Mouse (Mus musculus): ENCODE results near the gene Lcp1. TPM values are rescaled to one million over a fixed set of nuclear protein-coding genes. Genes with fewer than 3 reads are reported as not detected.

Lcp1 gene
- polyA plus RNA-seq, 1 experiment from 2014 or later: 12.1 TPM

- Histone ChIP-seq H3K9me3 (replicated peaks; ENCODE audit: control insufficient read depth, low read length, poor library complexity, severe bottlenecking) (no peaks in the 10 kb centered on the region), H3K36me3 (ENCODE audit: control insufficient read depth, insufficient read depth, low read length) (no peaks in the 10 kb centered on the region), H3K27me3 (ENCODE audit: control insufficient read depth, insufficient read depth, low read depth, low read length) (no peaks in the 10 kb centered on the region), H3K4me2 (ENCODE audit: low read length) (no peak overlapping the region), H3K4me1 (ENCODE audit: control insufficient read depth, insufficient read depth, low read length) (no peaks in the 10 kb centered on the region), H3K4me3 (ENCODE audit: low read depth, low read length) (no peak overlapping the region), H3K27ac (ENCODE audit: low read length) (no peak overlapping the region), H3K9ac (ENCODE audit: low read depth, low read length) (no peak overlapping the region)
- ATAC-seq: no peak
- WGBS: 84% methylated on average over 9 of the region's 9 CpGs
These were observed 17.3 kb downstream of the Lcp1 start for GRCm38 (mm10) chr14:75148229-75148628.

GRCm38 (mm10) chr14:75150653-75151052 lies 19.8 kb downstream of the Lcp1 start:
- Histone ChIP-seq H3K4me3 (ENCODE audit: low read depth, low read length) (no peak overlapping the region), H3K9me3 (replicated peaks; ENCODE audit: control insufficient read depth, low read length, poor library complexity, severe bottlenecking) (no peaks in the 10 kb centered on the region), H3K27me3 (ENCODE audit: control insufficient read depth, insufficient read depth, low read depth, low read length) (no peaks in the 10 kb centered on the region), H3K27ac (ENCODE audit: low read length) (no peak overlapping the region), H3K4me2 (ENCODE audit: low read length) (no peak overlapping the region), H3K9ac (ENCODE audit: low read depth, low read length) (no peak overlapping the region), H3K4me1 (ENCODE audit: control insufficient read depth, insufficient read depth, low read length) (no peaks in the 10 kb centered on the region), H3K36me3 (ENCODE audit: control insufficient read depth, insufficient read depth, low read length) (no peaks in the 10 kb centered on the region)
- ATAC-seq: no peak
- WGBS: 79% methylated on average over 2 of the region's 2 CpGs

- Histone ChIP-seq H3K27me3 (ENCODE audit: control insufficient read depth, insufficient read depth, low read depth, low read length) (no peaks in the 10 kb centered on the region), H3K4me2 (ENCODE audit: low read length) (no peak overlapping the region), H3K9me3 (replicated peaks; ENCODE audit: control insufficient read depth, low read length, poor library complexity, severe bottlenecking) (no peaks in the 10 kb centered on the region), H3K36me3 (ENCODE audit: control insufficient read depth, insufficient read depth, low read length) (no peaks in the 10 kb centered on the region), H3K4me1 (ENCODE audit: control insufficient read depth, insufficient read depth, low read length) (no peaks in the 10 kb centered on the region), H3K4me3 (ENCODE audit: low read depth, low read length) (no peak overlapping the region), H3K27ac (ENCODE audit: low read length) (no peak overlapping the region), H3K9ac (ENCODE audit: low read depth, low read length) (no peak overlapping the region)
- 81% methylated on average over 3 of the region's 3 CpGs for WGBS
- no peak for ATAC-seq
These were observed 20.2 kb downstream of the Lcp1 start for GRCm38 (mm10) chr14:75151146-75151545.

- Histone ChIP-seq H3K27me3 (ENCODE audit: control insufficient read depth, insufficient read depth, low read depth, low read length) (no peaks in the 10 kb centered on the region), H3K4me3 (ENCODE audit: low read depth, low read length) (no peak overlapping the region), H3K9ac (ENCODE audit: low read depth, low read length) (no peak overlapping the region), H3K36me3 (ENCODE audit: control insufficient read depth, insufficient read depth, low read length) (no peaks in the 10 kb centered on the region), H3K4me2 (ENCODE audit: low read length) (no peak overlapping the region), H3K9me3 (replicated peaks; ENCODE audit: control insufficient read depth, low read length, poor library complexity, severe bottlenecking) (no peaks in the 10 kb centered on the region), H3K4me1 (ENCODE audit: control insufficient read depth, insufficient read depth, low read length) (no peaks in the 10 kb centered on the region), H3K27ac (ENCODE audit: low read length) (no peak overlapping the region)
- ATAC-seq: no peak
- WGBS: 84% methylated on average over 8 of the region's 8 CpGs
These were observed 23.6 kb downstream of the Lcp1 start for GRCm38 (mm10) chr14:75154481-75154880.

- 89% methylated on average over 2 of the region's 2 CpGs for WGBS
- Histone ChIP-seq H3K4me3 (ENCODE audit: low read depth, low read length) (no peak overlapping the region), H3K9me3 (replicated peaks; ENCODE audit: control insufficient read depth, low read length, poor library complexity, severe bottlenecking) (no peaks in the 10 kb centered on the region), H3K27ac (ENCODE audit: low read length) (no peak overlapping the region), H3K4me1 (ENCODE audit: control insufficient read depth, insufficient read depth, low read length) (no peaks in the 10 kb centered on the region), H3K4me2 (ENCODE audit: low read length) (no peak overlapping the region), H3K9ac (ENCODE audit: low read depth, low read length) (no peak overlapping the region), H3K27me3 (ENCODE audit: control insufficient read depth, insufficient read depth, low read depth, low read length) (no peaks in the 10 kb centered on the region), H3K36me3 (ENCODE audit: control insufficient read depth, insufficient read depth, low read length) (no peaks in the 10 kb centered on the region)
- ATAC-seq: no peak
These were observed 28.5 kb downstream of the Lcp1 start for GRCm38 (mm10) chr14:75159375-75159774.

GRCm38 (mm10) chr14:75163866-75164265 lies 33.0 kb downstream of the Lcp1 start:
- ATAC-seq: no peak
- Histone ChIP-seq H3K9me3 (replicated peaks; ENCODE audit: control insufficient read depth, low read length, poor library complexity, severe bottlenecking) (no peaks in the 10 kb centered on the region), H3K9ac (ENCODE audit: low read depth, low read length) (no peak overlapping the region), H3K36me3 (ENCODE audit: control insufficient read depth, insufficient read depth, low read length) (no peaks in the 10 kb centered on the region), H3K4me1 (ENCODE audit: control insufficient read depth, insufficient read depth, low read length) (no peaks in the 10 kb centered on the region), H3K4me3 (ENCODE audit: low read depth, low read length) (no peak overlapping the region), H3K27ac (ENCODE audit: low read length) (no peak overlapping the region), H3K27me3 (ENCODE audit: control insufficient read depth, insufficient read depth, low read depth, low read length) (no peaks in the 10 kb centered on the region), H3K4me2 (ENCODE audit: low read length) (no peak overlapping the region)
- WGBS: 92% methylated on average over 8 of the region's 8 CpGs

- ATAC-seq: no peak
- WGBS: 96% methylated on average over 9 of the region's 9 CpGs
- Histone ChIP-seq H3K9me3 (replicated peaks; ENCODE audit: control insufficient read depth, low read length, poor library complexity, severe bottlenecking) (no peaks in the 10 kb centered on the region), H3K4me2 (ENCODE audit: low read length) (no peak overlapping the region), H3K27me3 (ENCODE audit: control insufficient read depth, insufficient read depth, low read depth, low read length) (no peaks in the 10 kb centered on the region), H3K36me3 (ENCODE audit: control insufficient read depth, insufficient read depth, low read length) (no peaks in the 10 kb centered on the region), H3K27ac (ENCODE audit: low read length) (no peak overlapping the region), H3K4me3 (ENCODE audit: low read depth, low read length) (no peak overlapping the region), H3K4me1 (ENCODE audit: control insufficient read depth, insufficient read depth, low read length) (no peaks in the 10 kb centered on the region), H3K9ac (ENCODE audit: low read depth, low read length) (no peak overlapping the region)
These were observed 33.4 kb downstream of the Lcp1 start for GRCm38 (mm10) chr14:75164345-75164744.

- Histone ChIP-seq H3K9ac (ENCODE audit: low read depth, low read length) (no peak overlapping the region), H3K27ac (ENCODE audit: low read length) (no peak overlapping the region), H3K4me2 (ENCODE audit: low read length) (no peak overlapping the region), H3K27me3 (ENCODE audit: control insufficient read depth, insufficient read depth, low read depth, low read length) (no peaks in the 10 kb centered on the region), H3K4me1 (ENCODE audit: control insufficient read depth, insufficient read depth, low read length) (no peaks in the 10 kb centered on the region), H3K4me3 (ENCODE audit: low read depth, low read length) (no peak overlapping the region), H3K9me3 (replicated peaks; ENCODE audit: control insufficient read depth, low read length, poor library complexity, severe bottlenecking) (no peaks in the 10 kb centered on the region), H3K36me3 (ENCODE audit: control insufficient read depth, insufficient read depth, low read length) (no peaks in the 10 kb centered on the region)
- 79% methylated on average over 2 of the region's 2 CpGs for WGBS
- ATAC-seq: no peak
These were observed 34.8 kb downstream of the Lcp1 start for GRCm38 (mm10) chr14:75165574-75166131.

GRCm38 (mm10) chr14:75168501-75168900 lies 37.6 kb downstream of the Lcp1 start:
- H3K36me3 ChIP-seq (ENCODE audit: control insufficient read depth, insufficient read depth, low read length): no peaks in the 10 kb centered on the region
- 94% methylated on average over 3 of the region's 3 CpGs for WGBS
- H3K9me3 ChIP-seq (replicated peaks; ENCODE audit: control insufficient read depth, low read length, poor library complexity, severe bottlenecking): no peaks in the 10 kb centered on the region
- no peak overlapping the region for H3K27ac ChIP-seq (ENCODE audit: low read length)
- ATAC-seq: no peak
- no peak overlapping the region for H3K4me3 ChIP-seq (ENCODE audit: low read depth, low read length)
- H3K27me3 ChIP-seq (ENCODE audit: control insufficient read depth, insufficient read depth, low read depth, low read length): no peaks in the 10 kb centered on the region
- H3K4me2 ChIP-seq (ENCODE audit: low read length): no peak overlapping the region
- H3K9ac ChIP-seq (ENCODE audit: low read depth, low read length): no peak overlapping the region
- no peaks in the 10 kb centered on the region for H3K4me1 ChIP-seq (ENCODE audit: control insufficient read depth, insufficient read depth, low read length)

Measured in midbrain, embryonic 16.5 days (tissue).